9 mouse cellular contexts compared by ENCODE assay signal in the genomic region with DNA sequence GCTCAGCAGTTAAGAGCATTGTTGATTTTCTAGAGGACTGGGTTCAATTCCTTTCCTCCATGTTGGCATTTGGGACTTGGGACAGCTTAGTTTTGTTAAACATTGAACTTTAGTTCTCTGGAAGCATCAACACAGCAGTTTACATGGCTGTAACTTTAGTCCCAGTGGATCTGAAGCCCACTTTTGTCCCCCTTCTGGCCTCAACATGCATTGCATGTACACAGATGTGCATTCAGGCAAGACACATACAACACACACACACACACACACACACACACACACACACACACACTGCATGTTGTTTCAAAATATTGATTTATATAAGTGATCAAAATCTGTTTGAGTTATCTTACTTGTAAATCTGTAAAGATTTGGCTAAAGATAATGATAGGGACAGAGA. TPM values are rescaled to one million over a fixed set of nuclear protein-coding genes. Genes with fewer than 3 reads are reported as not detected.
DNase-seq lines count a peak whose midpoint lies in the region; ATAC-seq and TF ChIP-seq lines count a peak whose summit lies in the region.
"Had no signal": no experiment of that assay in that cellular context is flagged by ENCODE, and none has a peak within 500 bp of the region (broad histone marks: within the 10 kb centered on the region; RNA-seq: fewer than 3 reads in every experiment).

No protein-coding gene starts in this region.

- no peak overlapping the region for H3K27ac ChIP-seq in kidney, embryonic 16.5 days (ENCODE audit: low read length)
- H3K27ac ChIP-seq: neural tube, embryonic 12.5 days had no signal

- no peak for ATAC-seq in kidney, embryonic 16.5 days (ENCODE audit: low FRiP score, low TSS enrichment)
- no peak for ATAC-seq in Patski
- ATAC-seq: intestine, embryonic 16.5 days had no signal

- H3K9ac ChIP-seq in kidney, embryonic 16.5 days (replicated peaks; ENCODE audit: low read length): no peak overlapping the region
- H3K9ac ChIP-seq: neural tube, embryonic 12.5 days had no signal

- H3K4me3 ChIP-seq in kidney, embryonic 16.5 days (ENCODE audit: low read length): no peak overlapping the region
- H3K4me3 ChIP-seq: neural tube, embryonic 12.5 days had no signal

- in situ Hi-C loops in Patski (cut with MboI; ENCODE audit: low pct_unique_long_range_greater_than_20kb): loop anchor here (5.0 kb wide), 2 partner anchors 170 to 340 kb away; no protein-coding TSS in a partner anchor

- no peaks in the 10 kb centered on the region for H3K27me3 ChIP-seq in kidney, embryonic 16.5 days (ENCODE audit: insufficient read depth, low read length)
- H3K27me3 ChIP-seq in Patski: peaks cover 25% of the 10 kb centered on the region
- H3K27me3 ChIP-seq: neural tube, embryonic 12.5 days had no signal

- H3K36me3 ChIP-seq in kidney, embryonic 16.5 days (ENCODE audit: insufficient read depth, low read length): no peaks in the 10 kb centered on the region
- H3K36me3 ChIP-seq: neural tube, embryonic 12.5 days had no signal

- CTCF ChIA-PET in Patski (lab: Charles Lee): interaction anchor here (0.7 kb wide), 1 partner anchor 348 kb away, joined by 4 read pairs; no protein-coding TSS in a partner anchor

- POLR2A ChIA-PET in Patski (lab: Charles Lee): no interaction called here

- peak; percentile 53 for TF ChIP-seq CTCF in Patski (IDR thresholded peaks at IDR 0.05)

- H3K4me2 ChIP-seq in kidney, embryonic 16.5 days (replicated peaks; ENCODE audit: low read depth, low read length): no peak overlapping the region
- H3K4me2 ChIP-seq: neural tube, embryonic 12.5 days had no signal

- no peaks in the 10 kb centered on the region for H3K4me1 ChIP-seq in kidney, embryonic 16.5 days (ENCODE audit: insufficient read depth, low read length)
- H3K4me1 ChIP-seq: neural tube, embryonic 12.5 days had no signal

- H3K9me3 ChIP-seq in kidney, embryonic 16.5 days (ENCODE audit: low read length): no peaks in the 10 kb centered on the region
- H3K9me3 ChIP-seq: neural tube, embryonic 12.5 days had no signal

- peak; percentile 56 to 64 for DNase-seq in kidney, postnatal 4 days
- DNase-seq in CD4-positive, CD25-positive, alpha-beta regulatory T cell, adult 2 months (ENCODE audit: low read depth, low spot score): peak; percentile 65
- DNase-seq in Patski (ENCODE audit: low read depth, low spot score): no peak
- peak; percentile 25 to 39 for DNase-seq in lung, postnatal 4 days
- no peak for DNase-seq in c-Kit-positive CD71-positive TER-119-positive erythroid progenitor cells, embryonic 14.5 days (ENCODE audit: low spot score)
- DNase-seq in frontal cortex, postnatal 36 days (ENCODE audit: low spot score in 2 of 2): no peak

RNA-seq across cellular contexts. Expression of gene Stk31, which starts 2.1 kb away (rescaled TPM):
- polyA plus RNA-seq in kidney, embryonic 16.5 days (2015; fragmentation: Nextera tagmentation; extraction: Ambion mirVana): 0.11 and 0.14 TPM in 2 replicates
- polyA plus RNA-seq in Patski (2021): not detected
- polyA plus RNA-seq: intestine, embryonic 16.5 days; neural tube, embryonic 12.5 days had no signal

RNA-seq across cellular contexts. Expression of gene Fam221a, which starts 29.9 kb away (rescaled TPM):
- 6.0 and 6.2 TPM in 2 replicates for polyA plus RNA-seq in kidney, embryonic 16.5 days (2015; fragmentation: Nextera tagmentation; extraction: Ambion mirVana)
- 2.3 TPM for polyA plus RNA-seq in Patski (2021)

Comparison
In these comparisons a context has a peak if more than half of its experiments do, and no peak if none do; other contexts are left out.
1. DNase-seq: peak in kidney, postnatal 4 days (2 of 2), CD4-positive, CD25-positive, alpha-beta regulatory T cell, adult 2 months (single experiment) and lung, postnatal 4 days (2 of 2); none in Patski (single experiment), c-Kit-positive CD71-positive TER-119-positive erythroid progenitor cells, embryonic 14.5 days (single experiment) and frontal cortex, postnatal 36 days (0 of 2).